Mouse (Mus musculus): ENCODE data around the gene Ddx21.

The Ddx21 gene

GRCm38 (mm10) chr10:62568861-62569260 lies 33.2 kb downstream of the Ddx21 start:
- no peak for DNase-seq

- peak; percentile 32 for DNase-seq
Observed at GRCm38 (mm10) chr10:62557736-62558135, 44.3 kb downstream of the Ddx21 start.

- DNase-seq = no peak
Observed at GRCm38 (mm10) chr10:62556558-62556901, 45.6 kb downstream of the Ddx21 start.

GRCm38 (mm10) chr10:62555705-62556557 lies 46.1 kb downstream of the Ddx21 start:
- DNase-seq = no peak

GRCm38 (mm10) chr10:62553611-62554091 lies 48.4 kb downstream of the Ddx21 start:
- peak; percentile 26 for DNase-seq

GRCm38 (mm10) chr10:62550787-62551300 lies 51.2 kb downstream of the Ddx21 start:
- DNase-seq = no peak

- DNase-seq = peak; percentile 88
Observed at GRCm38 (mm10) chr10:62549523-62550166, 52.4 kb downstream of the Ddx21 start.

GRCm38 (mm10) chr10:62546441-62546840 lies 55.6 kb downstream of the Ddx21 start:
- DNase-seq = no peak

- DNase-seq = no peak
Observed at GRCm38 (mm10) chr10:62545759-62546158, 56.3 kb downstream of the Ddx21 start.

GRCm38 (mm10) chr10:62544316-62544715 lies 57.8 kb downstream of the Ddx21 start:
- peak; percentile 20 for DNase-seq

GRCm38 (mm10) chr10:62543399-62543808 lies 58.7 kb downstream of the Ddx21 start:
- DNase-seq = peak; percentile 82

GRCm38 (mm10) chr10:62542928-62543327 lies 59.2 kb downstream of the Ddx21 start:
- no peak for DNase-seq

GRCm38 (mm10) chr10:62542507-62542906 lies 59.6 kb downstream of the Ddx21 start:
- no peak for DNase-seq

GRCm38 (mm10) chr10:62541499-62541898 lies 60.6 kb downstream of the Ddx21 start:
- peak; percentile 61 for DNase-seq

- no peak for DNase-seq
Observed at GRCm38 (mm10) chr10:62540800-62541199, 61.3 kb downstream of the Ddx21 start.

- DNase-seq = peak; percentile 60
Observed at GRCm38 (mm10) chr10:62534509-62534908, 67.6 kb downstream of the Ddx21 start.

GRCm38 (mm10) chr10:62532832-62533231 lies 69.2 kb downstream of the Ddx21 start:
- no peak for DNase-seq
